Mouse (Mus musculus) cerebellum, postnatal 14 days (tissue): ENCODE results near the gene Cryaa.
A peak's percentile ranks its signal among the peaks of the same experiment; 100 is the strongest.

Experiments used
- DNase-seq, 2 experiments: peaks; one replicate each; pipeline ENCODE4 v3.0.0; 2021; ENCODE audit warnings: mixed read lengths in 2 of 2

Gene Cryaa

DNA sequence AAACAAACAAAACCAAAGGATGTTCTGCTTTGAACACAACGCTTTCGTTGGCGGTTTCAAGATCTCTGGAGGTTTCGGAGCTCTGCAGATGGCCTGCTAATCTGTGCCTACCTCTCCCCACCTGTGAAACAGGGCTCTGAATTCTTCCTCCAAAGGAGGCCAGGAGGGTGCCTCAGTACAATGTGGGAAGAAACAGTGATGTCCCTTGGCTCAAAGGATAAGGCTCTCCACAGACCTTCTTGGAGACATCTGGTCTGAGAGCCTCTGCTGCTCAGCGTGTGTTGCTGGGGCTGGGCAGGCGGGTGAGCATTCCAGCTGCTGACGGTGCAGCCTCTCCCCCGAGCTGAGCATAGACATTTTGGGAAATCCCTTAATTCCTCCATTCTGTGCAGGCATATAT lies at the start of gene Cryaa:
Gene Cryaa, plus strand, starts transcription at position 301 of the 400 bp plus-strand sequence.
- DNase-seq: no peak

DNA sequence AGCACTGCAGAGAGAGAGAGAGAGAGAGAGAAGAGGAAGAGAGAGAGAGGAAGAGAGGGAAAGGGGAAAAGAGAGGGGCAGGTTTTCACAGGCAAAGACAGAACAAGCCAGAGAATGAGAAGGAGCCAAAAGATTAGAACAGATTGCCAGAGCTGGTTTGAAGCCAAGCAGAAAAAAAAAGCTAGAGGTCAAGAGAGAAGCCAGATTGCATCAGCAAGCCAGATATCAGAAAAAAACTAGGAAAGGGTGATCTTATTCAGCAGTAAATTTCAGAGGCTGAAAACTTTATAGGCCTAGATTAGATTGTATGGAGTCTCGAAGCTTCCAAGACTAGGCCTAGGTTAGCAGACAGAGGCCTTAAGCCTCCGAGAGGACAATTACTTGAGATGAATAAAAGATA lies 49.6 kb upstream of the Cryaa start:
- DNase-seq: no peak

DNA sequence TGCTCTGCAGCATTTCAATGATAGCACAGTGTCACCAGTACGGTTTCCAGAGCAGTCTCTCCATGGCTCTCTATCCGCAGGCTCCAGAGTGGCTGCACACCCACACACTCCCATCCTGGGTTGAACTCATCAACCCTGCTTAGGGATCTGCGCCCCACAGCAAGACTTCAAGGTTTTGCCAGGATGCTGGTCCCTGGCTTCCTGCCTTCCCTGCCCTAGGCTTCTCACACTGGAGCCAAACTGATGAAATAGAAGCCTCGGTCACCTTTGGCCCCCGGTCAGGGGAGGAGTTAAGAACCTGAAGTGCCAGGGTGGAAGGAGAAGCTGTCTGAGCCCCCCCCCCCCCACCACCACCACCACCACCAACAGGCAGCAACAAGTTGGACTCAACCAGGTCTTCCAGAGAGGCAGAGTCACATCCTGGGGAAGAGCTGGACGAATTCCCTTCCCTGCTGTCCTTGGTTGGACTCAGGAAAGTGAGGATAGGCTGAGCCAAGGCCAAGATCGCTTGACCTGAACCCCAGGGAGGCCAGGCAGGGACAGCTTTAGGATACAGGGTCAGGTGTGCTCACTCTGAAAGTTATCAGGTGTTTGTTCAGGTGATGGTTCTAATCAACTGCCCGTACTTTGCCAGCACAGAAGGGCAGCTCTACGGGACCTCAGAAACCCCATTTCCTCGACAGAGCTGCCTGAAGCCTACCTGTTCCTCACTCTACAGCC lies 46.4 kb upstream of the Cryaa start:
- peak in 1 of 2 experiments; percentile 24 for DNase-seq

DNA sequence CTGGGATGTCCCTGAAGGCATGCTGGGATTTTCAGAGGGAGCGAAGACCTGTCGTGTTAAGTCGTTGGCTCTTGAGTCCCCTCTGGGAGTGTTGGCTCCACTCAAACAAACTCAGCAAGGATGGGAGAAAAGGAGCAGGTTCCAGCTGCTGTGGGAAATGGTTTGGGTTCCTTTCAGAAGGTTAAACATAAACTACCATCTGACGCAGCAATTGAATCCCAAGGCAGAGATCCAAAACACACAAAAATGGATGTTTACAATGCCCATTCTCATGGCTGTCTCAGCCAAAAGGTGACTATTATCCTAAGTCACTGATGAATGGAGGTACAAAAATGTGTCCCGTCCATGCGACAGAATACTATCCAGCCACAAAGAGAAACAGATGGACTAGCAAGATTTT lies 44.6 kb upstream of the Cryaa start:
- DNase-seq: no peak

DNA sequence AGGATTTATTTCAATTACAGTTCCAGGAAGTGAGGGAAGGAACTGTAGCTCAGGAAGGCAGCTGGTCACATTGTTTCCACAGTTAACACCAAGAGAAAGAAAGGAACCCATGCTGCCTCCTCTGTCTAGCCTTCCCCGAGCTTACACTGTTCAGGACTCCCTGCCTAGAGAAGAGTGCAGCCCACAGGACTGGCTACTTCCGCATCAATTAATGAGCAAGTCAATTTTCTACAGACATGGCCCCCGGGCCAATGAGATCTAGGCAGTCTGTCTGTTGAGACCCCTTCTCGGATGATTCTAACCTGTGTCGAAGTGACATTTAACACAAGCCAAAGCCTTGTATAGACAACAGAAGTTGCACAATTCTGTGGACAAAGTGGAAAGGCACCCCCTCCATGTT lies 42.7 kb upstream of the Cryaa start:
- DNase-seq: no peak

DNA sequence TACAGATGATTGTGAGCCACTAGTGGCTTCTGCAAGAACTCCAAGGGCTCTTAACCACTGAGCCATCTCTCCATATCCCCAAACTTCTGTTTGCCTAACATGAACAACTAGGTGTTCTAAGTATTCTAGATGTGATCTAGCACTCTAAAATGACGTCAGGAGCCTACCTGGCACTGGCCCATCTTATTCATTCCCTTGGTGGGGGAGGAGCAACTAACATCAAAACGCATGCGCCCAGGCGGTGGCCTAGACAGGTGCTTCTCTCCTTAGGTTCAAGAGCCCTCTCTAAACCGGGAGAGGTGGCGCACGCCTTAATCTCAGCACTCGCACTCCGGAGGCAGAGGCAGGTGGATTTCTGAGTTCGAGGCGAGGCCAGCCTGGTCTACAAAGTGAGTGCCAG lies 41.8 kb upstream of the Cryaa start:
- DNase-seq: no peak

DNA sequence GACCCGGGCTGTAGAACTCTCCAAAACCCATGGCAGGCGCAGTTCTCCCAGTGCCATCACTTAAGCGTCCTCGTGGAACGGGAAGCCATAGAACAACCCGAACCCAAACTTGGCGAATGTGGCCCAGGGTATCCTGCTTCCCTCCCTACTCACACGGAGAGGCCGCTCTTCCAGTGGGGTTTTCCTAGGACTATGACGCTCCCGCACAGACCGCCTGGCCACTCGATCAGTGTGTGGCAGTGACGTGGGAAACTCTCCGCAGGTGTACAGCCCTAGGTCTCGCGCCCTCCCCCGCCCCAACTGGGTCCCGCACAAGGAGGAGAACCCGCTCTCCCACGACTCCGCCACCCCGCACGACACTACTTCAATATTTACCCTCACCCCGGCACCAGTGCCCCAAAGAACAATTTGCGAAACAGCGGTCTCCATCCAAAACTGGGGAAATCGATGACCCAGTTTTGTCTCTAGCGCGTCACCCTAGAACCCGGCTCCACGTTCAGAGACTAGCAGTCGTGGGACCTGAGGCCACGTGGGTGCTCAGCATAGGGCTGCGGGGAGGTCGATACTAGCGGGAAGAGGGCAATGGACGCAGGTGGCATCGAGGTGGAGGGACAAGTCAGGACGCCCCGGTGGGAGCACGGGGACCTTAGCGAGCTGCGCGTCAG lies 41.2 kb upstream of the Cryaa start:
- DNase-seq: no peak

DNA sequence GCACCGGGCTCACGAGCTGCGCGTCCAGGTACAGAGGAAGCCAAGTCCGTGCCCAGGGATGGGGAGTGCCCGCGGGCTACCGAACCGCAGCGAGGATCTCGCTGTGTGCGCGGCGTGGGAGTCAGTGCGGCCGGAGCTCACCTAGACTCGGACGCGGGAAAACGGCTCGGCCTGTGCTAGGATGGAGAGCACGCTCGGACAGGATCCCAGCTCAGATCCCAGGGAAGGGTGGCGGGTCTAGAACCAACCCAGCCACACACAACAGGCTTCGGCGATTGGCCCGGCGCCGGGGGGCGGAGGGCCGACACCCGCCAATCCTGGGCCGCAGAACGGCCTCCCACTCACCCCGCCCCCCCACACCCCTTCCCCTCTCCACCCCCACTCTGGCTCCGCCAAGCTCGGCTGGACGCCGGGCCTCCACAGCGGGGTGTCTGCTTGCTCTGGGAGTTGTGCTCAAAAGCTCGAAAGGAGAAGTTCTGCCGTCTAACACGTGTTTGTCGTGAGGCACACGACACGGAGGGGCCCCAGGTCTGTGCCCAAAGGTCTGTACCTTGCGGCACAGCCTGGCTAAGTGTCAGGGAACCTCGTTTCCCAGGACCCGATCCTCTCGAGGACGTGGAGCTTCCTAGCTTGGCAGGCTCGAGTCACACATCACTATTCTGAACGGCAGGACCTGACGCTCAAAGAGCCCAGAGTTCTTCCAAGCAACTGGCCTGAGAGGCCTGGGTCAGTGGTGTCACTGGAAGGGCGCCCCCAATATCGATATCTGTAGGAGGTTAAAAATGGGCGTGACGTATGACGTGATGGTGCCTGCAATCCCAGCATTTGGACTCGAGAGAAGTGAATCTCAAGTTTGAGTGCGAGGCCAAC lies 40.4 kb upstream of the Cryaa start, which contains the start of gene Cbs:
Gene Cbs, minus strand, starts transcription at position 297 of the 870 bp plus-strand sequence.
- peak; percentile 64 to 70 for DNase-seq

DNA sequence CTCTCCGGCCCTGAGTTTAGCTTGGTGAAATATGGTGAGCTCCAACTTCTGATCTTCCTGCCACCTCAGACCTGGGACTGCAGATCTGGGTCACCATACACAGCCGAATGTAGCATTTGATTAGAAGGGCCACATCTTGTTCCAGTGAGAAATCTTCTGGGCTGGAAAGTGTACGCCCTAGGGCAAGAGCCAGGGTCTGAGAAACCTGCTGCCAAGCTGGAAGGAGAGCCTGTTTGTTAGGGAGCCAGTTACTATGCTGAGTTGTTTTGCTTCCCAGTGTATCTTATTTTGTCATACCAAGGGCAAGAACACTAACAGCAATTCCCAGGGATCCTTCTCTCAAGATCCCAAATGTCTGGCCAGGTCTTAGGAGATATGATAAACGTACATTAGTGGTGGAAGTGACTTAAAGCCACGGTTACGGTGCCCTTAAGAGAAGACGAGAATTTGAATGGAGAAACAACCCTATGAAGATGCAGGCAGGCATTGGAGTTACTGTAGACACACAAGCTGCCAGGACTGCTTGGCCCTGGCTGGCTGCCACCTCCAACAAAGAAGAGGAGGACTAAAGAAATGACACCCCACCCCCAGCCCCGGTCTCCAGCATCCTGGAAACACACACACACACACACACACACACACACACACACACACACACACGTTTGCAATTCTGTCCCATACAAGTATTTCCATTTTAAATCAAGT lies 39.6 kb upstream of the Cryaa start:
- DNase-seq: peak; percentile 53 to 68

DNA sequence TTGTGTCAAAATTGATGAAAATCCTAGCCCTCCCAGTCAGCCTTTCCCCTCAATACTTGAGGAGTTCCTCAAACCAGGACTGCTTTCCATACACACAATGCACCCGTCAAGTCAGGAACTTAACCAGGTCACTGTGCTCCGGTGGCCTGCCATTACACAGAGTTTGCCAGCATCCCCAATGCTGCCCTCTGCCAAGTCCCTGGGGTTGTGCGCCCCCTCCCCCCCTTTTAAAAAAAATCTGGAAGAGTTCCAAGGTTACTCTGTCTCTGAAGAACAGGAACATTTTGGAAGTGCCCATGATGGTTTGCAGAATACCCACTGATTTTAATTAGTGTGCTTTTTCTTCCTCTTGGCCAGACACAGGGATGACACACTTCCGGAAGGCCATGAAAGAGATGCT lies 38.0 kb upstream of the Cryaa start:
- DNase-seq: no peak

DNA sequence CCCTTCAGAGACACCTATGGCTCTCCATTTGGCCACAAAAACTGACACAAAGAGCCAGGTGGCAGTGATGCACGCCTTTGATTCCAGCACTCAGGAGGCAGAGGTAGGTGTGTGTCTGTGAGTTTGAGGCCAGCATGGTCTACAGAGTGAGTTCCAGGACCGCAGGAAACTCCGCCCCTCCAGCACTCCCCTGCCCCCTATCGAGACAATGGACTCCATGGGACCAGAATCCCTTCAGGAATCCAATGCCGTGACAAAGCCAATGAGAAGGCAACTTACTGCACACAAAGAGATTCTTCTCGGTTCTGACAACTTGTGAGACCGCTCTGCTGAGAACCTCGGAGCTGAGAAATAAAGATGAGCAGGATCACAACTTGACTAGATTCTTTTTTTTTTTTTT lies 35.3 kb upstream of the Cryaa start:
- no peak for DNase-seq

DNA sequence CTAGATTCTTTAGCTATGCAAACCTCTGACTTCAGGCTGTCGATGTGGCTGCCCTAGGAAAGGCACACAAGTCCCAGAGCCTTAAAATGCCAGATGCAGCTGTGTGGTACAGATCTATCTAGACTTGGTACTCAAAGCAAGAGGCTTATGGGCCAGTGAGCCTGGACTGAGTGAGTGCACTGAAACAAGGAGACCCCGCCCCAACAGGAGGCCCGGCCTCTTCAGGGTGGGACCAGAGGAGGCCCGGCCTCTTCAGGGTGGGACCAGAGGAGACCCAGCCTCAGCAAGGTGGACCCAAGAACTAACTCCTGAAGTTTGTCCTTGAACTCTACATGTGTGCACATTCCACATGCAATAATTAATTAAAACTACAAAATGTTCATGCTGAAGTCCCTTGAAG lies 34.7 kb upstream of the Cryaa start:
- DNase-seq: no peak

DNA sequence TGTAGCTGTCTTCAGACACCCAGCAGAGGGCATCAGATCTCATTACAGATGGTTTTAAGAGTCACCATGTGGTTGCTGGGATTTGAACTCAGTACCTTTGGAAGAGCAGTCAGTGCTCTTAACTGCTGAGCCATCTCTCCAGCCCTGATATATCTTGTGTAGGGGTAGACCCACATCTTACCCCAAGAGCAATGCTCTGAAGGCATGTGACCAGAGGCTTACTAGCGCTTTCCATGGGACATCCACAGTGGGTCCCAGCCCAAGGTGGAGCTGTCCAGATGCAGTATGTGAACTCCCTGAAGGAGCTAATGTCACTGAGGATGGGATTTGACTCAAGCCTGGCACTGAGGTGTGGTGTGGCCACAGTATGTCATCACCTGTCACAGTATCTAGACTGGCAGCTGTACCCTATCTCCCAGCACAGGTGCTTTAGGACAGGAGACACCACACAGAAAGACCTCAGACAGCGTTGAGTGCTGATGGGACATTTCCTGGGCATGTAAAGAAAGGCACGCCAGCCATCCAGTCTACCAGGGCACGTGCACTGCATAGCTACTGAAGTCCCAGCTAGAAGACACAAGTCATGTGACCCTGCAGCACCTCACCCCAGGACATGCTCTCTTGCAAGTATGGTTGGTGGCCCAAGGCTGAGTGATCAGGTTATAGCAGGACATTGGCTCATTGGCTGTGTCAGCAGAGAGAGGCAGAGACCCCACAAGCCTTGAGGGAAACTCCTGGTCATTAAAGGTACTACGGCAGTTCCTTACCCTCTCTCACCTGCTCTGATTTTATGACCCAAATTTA lies 31.2 kb upstream of the Cryaa start:
- DNase-seq: no peak

DNA sequence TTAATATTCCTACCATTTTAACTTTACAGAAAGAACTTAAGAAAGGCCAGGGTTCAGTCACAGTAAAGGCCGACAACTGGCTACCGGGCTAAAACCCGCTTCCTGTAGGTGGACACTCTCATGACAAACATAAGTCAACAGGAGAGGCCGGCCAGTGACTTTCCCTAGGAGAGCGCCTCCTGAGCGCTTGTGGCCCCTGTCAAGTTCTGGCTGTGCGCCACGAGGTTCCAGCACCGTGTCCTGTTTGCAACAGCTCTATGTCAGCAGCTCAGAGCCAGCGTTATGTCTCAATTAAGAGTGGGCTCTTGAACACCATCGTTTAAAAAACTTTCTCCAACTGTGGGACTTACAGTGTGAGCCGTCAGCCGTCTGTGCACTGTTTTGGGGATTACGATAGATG lies 25.5 kb upstream of the Cryaa start:
- peak in 1 of 2 experiments; percentile 22 for DNase-seq

DNA sequence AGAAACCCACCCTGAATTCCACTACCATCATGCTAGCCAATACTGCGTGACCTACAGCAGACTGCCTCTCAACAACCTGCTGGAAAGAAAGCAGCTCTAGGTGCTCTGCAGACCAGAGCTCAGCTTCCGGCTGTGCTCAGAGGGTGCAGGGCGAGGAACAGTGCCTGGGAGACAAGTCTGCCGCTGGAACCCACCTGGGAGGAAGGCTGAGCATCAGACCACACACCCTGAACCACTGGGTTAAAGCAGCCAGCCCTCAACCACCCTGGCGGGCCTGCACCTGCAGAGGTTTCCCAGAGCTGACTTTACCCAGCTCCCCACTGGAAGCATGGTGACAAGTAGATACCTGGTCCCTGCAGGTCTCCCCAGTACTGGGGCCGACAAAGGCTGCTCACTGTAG lies 24.3 kb upstream of the Cryaa start:
- DNase-seq: no peak

DNA sequence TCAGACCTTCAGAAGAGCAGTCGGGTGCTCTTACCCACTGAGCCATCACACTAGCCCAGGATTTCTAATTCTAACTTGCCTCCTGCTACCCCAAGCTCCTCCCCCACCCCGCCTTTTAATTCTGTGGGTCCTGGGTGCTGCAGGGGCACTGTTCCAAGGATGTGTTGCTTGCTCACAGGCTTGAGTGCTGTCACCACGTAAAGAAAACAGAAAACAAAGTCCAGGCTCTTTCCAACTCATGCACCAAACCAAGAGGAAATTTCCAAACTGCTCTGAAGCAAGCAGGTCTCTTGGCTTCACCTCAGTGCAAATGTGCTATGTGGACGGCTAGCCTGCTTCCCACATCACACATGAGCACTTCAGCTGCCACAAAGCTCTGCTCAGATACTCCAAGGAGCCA lies 22.2 kb upstream of the Cryaa start:
- peak in 1 of 2 experiments; percentile 18 for DNase-seq

DNA sequence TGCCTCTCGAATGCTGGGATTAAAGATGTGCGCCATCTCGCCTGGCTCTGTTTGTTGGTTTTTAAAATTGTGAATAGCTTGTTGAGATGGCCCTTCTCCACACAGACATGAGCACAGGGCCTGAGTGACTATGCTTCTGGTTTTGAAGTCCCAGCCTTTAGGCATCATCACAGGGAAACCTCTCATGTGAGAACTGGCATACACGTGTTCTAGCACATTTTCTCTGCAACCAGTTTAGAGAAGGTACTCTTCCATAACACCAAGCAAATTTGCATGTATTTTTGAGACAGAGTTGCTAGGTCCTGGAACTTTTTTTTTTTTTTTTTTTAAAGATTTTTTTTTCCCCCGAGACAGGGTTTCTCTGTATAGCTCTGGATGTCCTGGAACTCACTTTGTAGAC lies 20.9 kb upstream of the Cryaa start:
- no peak for DNase-seq

DNA sequence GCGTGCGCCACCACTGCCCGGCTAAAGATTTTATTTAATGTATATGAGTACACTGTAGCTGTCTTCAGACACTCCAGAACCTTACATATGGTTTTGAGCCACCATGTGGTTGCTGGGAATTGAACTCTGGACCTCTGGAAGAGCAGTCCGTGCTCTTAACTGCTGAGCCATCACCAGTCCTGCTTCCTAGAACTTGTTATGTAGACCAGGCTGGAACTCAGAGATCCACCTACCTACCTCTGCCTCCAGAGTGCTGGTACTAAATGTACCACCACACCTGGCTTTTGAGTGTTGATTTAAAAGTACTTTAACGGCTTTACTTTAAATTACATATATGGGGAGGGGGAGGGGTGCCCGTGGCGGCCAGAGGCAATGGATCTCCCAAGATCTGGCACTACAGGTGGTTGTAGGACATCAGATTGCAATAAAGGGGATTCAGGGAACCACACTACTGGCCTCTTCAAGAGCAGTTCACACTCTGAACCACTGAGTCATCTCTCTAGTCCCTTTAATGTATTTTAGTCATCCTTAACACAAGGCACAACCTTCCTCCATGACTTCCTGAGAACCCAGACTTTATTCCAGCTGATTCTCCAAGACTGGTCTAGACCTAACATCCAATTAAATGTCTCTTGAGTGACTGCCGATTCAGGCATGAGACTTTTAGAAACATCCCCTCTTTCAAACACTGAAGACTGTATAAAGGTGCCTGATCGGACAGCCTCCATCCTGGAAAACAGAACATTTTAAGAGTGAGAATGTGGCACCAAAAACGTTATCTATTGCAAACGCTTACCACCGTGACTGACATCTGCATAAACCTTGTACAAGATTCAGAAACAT lies 20.2 kb upstream of the Cryaa start:
- DNase-seq: no peak

DNA sequence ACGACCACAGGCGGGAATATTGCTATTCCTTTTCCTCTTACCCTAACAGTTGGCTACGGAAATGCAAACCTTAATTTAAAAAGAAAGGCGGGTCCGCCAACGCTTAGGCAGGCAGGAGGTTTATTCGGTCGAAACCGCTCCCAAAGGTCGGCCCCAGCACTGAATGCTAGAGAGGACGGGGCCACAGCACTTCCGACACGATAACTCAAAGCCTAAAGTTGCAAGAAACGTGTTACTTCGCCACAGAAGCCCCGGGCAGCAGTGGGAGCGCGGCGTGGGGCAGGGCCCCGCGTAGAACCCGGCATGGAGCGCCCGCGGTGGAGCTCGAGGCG lies 19.5 kb upstream of the Cryaa start:
- DNase-seq: no peak

DNA sequence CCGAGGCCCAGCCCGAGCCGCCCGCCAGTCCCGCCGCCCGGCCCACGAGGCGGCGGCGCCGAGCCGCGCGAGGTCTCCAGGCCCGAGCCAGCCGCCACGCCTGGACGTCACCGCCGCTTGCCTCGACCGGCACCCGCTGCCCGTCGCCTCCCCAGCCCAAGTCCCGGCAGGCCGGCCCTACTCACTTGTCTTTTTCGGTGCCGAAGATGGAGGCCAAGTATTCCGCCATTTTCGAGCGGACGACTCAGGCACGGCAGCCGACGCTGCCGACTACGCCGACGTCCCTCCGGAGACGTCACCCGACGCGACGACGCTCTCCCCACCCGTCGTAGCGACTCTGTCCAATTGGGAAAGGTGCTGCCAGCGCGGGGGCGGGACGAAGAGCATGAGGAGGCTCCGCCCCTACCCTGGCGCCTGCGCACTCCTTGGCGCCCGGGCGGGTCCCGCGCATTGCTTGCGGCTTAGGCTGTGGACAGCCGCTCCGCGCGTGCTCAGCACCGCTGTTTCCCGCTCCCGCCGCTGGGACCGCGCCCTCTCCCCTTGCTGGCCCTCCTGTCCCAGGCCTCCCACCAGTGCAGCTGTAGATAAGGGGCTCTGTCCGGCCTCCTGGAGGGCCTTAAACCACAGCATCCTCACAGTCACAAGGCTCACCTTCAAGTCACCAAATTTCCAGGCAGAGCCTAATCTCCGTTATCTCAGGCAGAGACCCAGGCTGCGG lies 19.0 kb upstream of the Cryaa start, which contains the start of gene U2af1:
Gene U2af1, minus strand, starts transcription at position 425 of the 718 bp plus-strand sequence.
- peak; percentile 99 for DNase-seq
